Mouse (Mus musculus) bone marrow, adult 2 months (tissue): Measurements from ENCODE around the gene Rps28.
"Not testable (repeated sequence)": the region's sequence is repeated elsewhere in the genome, so short reads cannot be mapped to it uniquely, and the experiment has no call there.

Experiments used
- CTCF ChIP-seq: fragments of 200-500 bp; IDR thresholded peaks from 2 replicates; pipeline ENCODE4 v1.5.1; 2011; ENCODE audit warnings: low read length, control low read depth; ENCODE audit not compliant: control insufficient read depth, insufficient read depth
- POLR2A ChIP-seq: fragments of 200-500 bp; IDR thresholded peaks from 2 replicates; pipeline ENCODE4 v1.6.1; 2011; ENCODE audit warnings: low read depth, mild to moderate bottlenecking, control low read depth, low read length, borderline replicate concordance; ENCODE audit not compliant: control insufficient read depth

DNA sequence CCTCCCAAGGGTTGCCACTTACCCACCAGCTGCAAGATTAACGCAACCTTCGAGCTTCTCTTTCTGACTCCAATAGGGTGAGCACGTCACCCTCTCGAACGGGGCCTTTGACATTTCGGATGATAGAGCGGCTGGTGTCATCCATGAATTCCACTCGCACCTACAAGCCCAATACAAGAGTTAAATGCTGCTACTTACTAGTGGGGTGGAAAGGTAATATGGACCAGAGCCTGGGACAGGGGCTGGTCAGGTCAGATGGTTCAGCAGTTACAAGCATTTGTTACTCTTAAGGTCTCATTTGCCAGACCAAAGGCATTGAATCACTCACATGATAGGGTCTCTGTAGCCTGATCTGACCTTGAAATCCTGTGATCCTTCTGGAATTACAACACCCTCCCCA is 1.2 kb downstream of the Rps28 start:
- TF ChIP-seq CTCF, POLR2A: not testable (repeated sequence)
